Mouse (Mus musculus): ENCODE results near the gene Ms4a18.
A peak's percentile ranks its signal among the peaks of the same experiment; 100 is the strongest.

Gene Ms4a18

DNA sequence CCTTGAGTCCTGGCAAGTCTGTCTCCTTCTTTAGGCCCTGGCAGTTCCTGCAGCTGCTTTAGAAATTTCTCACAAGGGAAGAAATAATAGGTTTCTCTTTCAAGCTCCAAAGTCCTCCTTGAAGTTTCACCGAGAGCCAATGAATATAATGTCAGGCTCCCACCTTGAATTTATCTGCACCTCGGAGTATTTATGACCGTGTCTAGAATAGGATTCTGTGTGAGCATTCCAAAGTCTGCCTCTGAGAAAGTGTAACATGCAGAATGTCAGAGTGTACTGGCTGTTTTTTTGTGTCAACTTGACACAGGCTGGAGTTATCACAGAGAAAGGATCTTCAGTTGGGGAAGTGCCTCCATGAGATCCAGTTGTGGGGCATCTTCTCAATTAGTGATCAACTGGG, at the start of gene Ms4a18:
Ms4a18 (minus strand) TSS at position 141 of the 400 bp plus-strand sequence.
- no peak for DNase-seq (ENCODE audit: low read depth, low spot score)

- peak; percentile 43 for DNase-seq (ENCODE audit: low read depth, low spot score)
Measured at GRCm38 (mm10) chr19:11065202-11065875, 47.5 kb upstream of the Ms4a18 start.

- DNase-seq (ENCODE audit: low read depth, low spot score): peak; percentile 25
Measured at GRCm38 (mm10) chr19:11060900-11061299, 43.1 kb upstream of the Ms4a18 start.

- DNase-seq (ENCODE audit: low read depth, low spot score): peak; percentile 78
Measured at GRCm38 (mm10) chr19:11059967-11060366, 42.1 kb upstream of the Ms4a18 start.

DNA sequence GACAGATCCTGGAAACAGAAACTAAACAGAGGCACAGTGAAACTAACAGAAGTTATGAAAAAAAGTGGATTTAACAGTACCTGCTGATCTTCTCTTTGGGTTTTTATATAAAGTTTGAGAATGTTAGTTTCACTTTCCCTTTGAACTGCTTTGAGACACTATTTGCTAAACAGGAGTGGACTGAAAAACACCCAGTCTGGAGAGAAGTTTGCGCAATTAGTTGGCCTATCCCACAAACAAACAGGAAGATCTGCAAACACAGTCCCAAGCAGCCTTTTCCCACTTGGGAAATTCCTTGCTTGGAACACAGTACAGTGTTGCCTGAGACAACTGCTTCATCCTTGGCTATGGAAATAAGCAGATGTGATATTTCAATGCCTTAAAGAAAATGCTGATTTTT, 37.9 kb upstream of the Ms4a18 start:
- peak; percentile 35 for DNase-seq (ENCODE audit: low read depth, low spot score)

DNA sequence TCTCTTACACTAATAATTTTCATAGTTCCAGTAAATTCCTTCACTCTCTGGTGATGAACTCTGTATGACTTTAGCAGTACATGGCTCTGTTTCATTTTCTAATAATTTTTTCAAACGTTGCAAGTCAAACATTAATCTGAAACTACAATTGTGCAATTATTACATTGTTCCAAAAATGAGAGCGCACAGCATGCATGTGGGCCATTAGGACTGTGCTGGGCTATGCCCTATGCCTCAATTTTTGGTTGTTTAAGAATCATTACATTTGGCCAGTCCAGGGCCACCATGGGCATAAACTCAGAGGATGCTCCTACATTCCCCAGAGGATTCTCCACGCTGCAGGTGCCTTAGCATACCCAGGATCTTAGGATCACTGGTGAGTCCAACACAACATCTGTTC, 35.4 kb upstream of the Ms4a18 start:
- DNase-seq (ENCODE audit: low read depth, low spot score): no peak

DNA sequence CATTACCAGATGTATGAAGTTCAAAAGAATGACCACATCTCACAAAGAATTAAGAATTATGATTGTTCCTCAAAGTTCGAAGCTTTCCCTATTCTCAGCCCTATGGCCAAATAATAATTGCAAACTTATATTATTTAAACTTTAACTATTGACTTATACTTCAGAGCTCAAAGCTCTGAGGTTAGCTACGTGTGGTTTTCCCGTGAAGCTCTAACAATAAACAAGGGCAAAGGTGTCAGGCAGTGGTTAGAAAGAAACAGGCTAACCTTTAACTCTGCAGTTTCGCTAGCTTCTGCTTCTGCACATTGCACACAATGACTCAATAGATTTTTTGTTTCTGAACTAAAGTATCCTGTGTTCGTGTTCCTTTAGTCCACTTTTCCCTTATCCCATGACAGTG, 35.0 kb upstream of the Ms4a18 start:
- DNase-seq (ENCODE audit: low read depth, low spot score): no peak

- peak; percentile 75 for DNase-seq (ENCODE audit: low read depth, low spot score)
Measured at GRCm38 (mm10) chr19:11050286-11050685, 32.5 kb upstream of the Ms4a18 start.

GRCm38 (mm10) chr19:11049426-11049825, 31.6 kb upstream of the Ms4a18 start:
- no peak for DNase-seq (ENCODE audit: low read depth, low spot score)

- no peak for DNase-seq (ENCODE audit: low read depth, low spot score)
Measured at GRCm38 (mm10) chr19:11048503-11048902, 30.7 kb upstream of the Ms4a18 start.

DNA sequence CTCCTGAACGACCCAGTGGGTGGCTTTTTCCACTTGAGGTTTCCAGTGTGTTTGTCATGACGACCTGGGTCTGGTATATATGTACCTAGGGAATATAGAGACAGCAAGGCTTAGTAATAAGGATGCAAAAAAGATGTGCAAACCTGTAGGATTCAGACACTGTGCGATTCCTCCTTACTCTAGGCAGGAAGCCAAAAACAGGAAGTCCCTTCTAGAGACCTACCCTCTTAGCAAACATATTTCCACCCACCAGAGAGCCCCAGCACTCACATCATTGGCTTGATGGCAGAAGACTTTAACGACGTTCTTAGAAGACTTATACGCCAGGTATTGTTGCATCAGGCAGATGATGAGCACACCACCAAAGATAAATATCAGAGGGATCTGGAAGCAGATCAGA, 30.2 kb upstream of the Ms4a18 start:
- DNase-seq (ENCODE audit: low read depth, low spot score): peak; percentile 53

GRCm38 (mm10) chr19:11044996-11045711, 27.3 kb upstream of the Ms4a18 start:
- DNase-seq (ENCODE audit: low read depth, low spot score): peak; percentile 83

DNA sequence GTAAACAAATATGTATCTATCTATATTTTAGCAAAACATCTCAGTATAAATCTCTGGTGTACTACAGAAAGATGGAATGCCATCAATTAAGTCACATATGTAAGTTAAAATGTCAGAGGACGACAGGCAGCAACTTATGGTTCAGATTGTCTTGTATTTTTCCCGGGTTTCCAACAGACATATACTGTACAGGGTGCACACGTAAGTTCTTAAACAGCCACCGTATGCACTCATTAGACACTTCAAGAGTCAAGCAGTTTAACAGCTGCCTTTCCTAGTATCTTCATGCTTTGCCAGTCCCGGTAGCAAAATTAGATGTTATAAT, 26.8 kb upstream of the Ms4a18 start:
- DNase-seq (ENCODE audit: low read depth, low spot score): no peak

DNA sequence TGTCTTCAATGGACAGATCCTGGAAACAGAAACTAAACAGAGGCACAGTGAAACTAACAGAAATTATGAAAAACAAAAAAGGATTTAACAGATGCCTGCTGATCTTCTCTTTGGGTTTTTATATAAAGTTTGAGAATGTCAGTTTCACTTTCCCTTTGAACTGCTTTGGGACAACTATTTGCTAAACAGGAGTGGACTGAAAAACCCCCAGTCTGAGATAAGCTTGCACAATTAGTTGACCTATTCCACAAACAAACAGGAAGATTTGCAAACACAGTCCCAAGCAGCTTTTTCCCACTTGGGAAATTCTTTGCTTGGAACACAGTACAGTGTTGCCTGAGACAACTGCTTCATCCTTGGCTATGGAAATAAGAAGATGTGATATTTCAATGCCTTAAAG, 19.7 kb upstream of the Ms4a18 start:
- DNase-seq (ENCODE audit: low read depth, low spot score): no peak

GRCm38 (mm10) chr19:11022382-11022781, 4.6 kb upstream of the Ms4a18 start:
- DNase-seq (ENCODE audit: low read depth, low spot score): no peak

DNA sequence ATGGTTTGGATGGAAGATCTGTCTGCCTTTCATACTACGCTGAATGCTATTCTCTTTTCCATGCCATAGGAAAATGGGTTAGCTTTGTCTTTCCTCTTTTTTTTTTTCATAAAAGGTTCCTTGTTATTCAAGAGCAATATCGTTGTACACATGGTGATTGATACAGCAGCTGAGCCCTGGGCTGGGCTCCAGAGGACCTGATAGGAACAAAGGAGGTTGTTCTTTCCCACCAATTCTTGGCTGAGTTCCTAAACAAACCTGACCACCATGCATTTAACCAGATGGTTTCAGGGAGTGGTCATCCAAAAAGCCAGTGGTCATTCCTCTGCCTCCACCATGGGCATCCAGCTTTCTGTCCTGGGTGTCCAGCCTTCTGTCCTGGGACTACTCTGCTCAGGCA, 580 bp downstream of the Ms4a18 start:
- no peak for DNase-seq (ENCODE audit: low read depth, low spot score)

DNA sequence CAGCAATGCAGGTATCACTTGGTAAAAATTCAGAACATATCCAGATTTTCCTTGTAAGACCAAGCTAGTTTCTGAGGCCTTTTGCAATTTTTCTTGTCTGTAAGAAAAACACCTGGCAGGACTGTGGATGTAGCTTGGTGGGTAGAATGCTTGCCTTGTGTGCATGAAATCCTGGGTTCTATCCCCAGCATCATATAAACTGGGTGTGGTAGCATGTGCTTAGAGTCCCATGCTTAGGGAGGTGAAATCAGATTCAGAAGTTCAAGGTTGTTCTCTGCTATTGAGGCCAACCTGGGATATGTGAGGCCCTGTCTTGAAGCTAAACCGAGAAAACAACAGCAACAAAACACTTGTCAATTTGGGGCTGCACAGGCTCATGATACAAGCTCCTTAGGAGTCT, 1.8 kb downstream of the Ms4a18 start:
- no peak for DNase-seq (ENCODE audit: low read depth, low spot score)

DNA sequence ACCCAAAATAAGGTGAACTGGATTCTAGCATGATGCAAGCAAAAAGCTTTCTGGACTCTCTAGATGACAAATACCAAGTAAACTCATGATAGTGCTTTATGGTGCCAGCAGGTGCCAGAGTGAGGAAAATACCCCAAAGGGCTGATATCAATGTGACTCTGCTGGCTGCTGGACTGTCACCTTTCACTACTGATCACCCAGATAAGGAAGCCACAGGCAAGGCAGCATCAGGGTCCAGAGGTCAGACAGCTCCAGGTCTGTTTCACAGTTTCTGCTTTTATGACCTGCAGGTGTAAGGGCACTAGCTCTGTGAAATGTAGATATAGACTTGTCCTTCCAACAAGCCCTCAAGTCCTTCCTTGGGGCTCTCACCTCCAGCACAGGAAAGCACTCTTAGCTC, 2.4 kb downstream of the Ms4a18 start:
- DNase-seq (ENCODE audit: low read depth, low spot score): no peak

GRCm38 (mm10) chr19:10993150-10993549, 24.7 kb downstream of the Ms4a18 start, which contains the start of gene Ms4a15:
Ms4a15 (minus strand) TSS chr19:10993250.
- DNase-seq (ENCODE audit: low read depth, low spot score): no peak

GRCm38 (mm10) chr19:10991911-10992310, 25.9 kb downstream of the Ms4a18 start:
- DNase-seq (ENCODE audit: low read depth, low spot score): no peak

DNA sequence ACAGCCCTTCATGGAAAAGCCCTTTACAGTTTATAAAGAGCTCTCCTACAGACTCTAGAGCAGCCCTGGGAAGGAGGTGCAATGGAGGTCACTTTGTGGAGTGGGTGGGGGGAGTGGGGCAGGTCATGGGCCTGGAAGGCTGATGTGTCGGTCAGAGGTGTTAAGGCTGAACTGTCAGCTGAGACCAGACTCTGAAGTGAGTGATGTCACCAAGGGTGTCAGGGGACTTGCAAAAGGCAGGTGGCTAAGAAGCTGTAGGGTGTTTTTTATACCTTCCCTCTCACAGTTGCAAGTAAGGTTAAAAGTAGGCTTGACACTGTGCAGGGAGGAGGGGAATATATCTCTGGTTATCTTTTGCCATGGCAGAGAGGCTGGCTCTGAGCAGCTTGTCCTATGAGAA, 27.1 kb downstream of the Ms4a18 start:
- DNase-seq (ENCODE audit: low read depth, low spot score): no peak

DNA sequence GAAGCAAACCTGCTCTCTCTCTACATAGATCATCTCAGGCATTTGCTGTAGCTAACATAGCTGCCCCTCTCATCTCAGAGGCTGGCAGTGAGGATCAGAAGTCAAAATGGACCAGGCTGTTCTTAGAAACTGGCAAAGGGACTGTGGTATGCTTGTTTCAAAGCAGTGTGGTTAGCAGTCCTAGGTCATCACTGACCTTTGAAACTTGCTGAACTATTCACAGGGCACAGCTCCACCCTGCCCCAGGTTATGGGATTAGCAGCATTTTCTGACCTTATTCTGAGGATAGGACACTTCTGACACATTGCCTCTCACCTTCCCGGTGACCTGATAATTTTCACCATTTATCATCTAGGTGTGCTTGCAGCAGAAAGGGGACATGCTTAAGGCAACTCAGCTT, 29.3 kb downstream of the Ms4a18 start:
- DNase-seq (ENCODE audit: low read depth, low spot score): no peak

GRCm38 (mm10) chr19:10985889-10986288, 31.9 kb downstream of the Ms4a18 start:
- DNase-seq (ENCODE audit: low read depth, low spot score): no peak
